Mouse (Mus musculus): ENCODE measurements around the gene Col7a1. TPM values are rescaled to one million over a fixed set of nuclear protein-coding genes. Genes with fewer than 3 reads are reported as not detected.

Col7a1 gene
- total and polyA plus RNA-seq, 2 experiments from 2014 or later, result 1.5 to 4.5 TPM

DNA sequence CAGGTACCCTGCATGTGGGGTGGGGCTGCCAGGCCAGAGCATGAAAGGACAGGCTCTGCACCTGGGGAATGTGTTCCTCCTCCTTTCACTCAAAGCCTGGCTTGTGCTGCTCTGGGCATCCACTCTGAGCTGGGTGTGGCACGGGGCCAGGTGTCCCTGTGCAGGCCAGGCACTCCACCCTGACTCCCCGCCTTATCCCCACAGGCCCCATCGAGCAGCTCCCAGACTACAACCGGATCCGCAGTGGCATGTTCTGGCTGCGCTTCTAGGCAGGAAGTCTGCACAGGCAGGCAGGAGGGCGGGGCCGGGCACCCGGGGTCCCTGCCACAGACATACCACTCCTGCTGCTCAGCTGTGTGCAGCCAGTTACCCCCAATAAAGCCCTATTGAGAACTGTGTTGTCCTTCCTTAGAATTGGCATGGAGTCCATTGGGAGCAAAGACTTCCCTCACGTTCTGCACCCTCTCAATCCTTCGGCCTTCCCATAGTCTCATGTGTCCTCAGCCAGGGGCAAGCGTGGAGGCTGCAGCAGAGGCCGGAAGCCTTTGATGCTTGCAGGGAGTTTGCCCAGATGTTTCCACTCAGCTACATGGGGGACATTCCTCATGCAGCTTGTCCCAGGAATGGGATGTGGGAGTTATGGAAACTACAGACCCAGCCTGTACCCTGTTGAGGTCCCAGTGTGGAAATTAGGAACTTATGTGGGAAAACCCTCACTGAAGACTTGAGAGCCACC is 4.0 kb upstream of the Col7a1 start:
- Histone ChIP-seq H3K27ac (ENCODE audit: low read depth, low read length) (no peak overlapping the region), H3K4me3 (ENCODE audit: low read depth, low read length) (no peak overlapping the region), H3K4me2 (ENCODE audit: low read depth, low read length, poor library complexity, severe bottlenecking) (no peak overlapping the region), H3K27me3 (ENCODE audit: insufficient read depth, low read length) (peaks cover 15% of the 10 kb centered on the region), H3K9me3 (ENCODE audit: low read length) (no peaks in the 10 kb centered on the region), H3K36me3 (ENCODE audit: insufficient read depth, low read length) (peaks cover 57% of the 10 kb centered on the region), H3K9ac (replicated peaks; ENCODE audit: low read length, poor library complexity, severe bottlenecking) (no peak overlapping the region), H3K4me1 (ENCODE audit: insufficient read depth, low read length) (no peaks in the 10 kb centered on the region)
- ATAC-seq (ENCODE audit: low FRiP score) (no peak), DNase-seq (ENCODE audit: low spot score) (no peak)
- 86% methylated on average over 13 of the region's 13 CpGs for WGBS
- TF ChIP-seq CTCF (IDR thresholded peaks at IDR 0.05), result no peak

DNA sequence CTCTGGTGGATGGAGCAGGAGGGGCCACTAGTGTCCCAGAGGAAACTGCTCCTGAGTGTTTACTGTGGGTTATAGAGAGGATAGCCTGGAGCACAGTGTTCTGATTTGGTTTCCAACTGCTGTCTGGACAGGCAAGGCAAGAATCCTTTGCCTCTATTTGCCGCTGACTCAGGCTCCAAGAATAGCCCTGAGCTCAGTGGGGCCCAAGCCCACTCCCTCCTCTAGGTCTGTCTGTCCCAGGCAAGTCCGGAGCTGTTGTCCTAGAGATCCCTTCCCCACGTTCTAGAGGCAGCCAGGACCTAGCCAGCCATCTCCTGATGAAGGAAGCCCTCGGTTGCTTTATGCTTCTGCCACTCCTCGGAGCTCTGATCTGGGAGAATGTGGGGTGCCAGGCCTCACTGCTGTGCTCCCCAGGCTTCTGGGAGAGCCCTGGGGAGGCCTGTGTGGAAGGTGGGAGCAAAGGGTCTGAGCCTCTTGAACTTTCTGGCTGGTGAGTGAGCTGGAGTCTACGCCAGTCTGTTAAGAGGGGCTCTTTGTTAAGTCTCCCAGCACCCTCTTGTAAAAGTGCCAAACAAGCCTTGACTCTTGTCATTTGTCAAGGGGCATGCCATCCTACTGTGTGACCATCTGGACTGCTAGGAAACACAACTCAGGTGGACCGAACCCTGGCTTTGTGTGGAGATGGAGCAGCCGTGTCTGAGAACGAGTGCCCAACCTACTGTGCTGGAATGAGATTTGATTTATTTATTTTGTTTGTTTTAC is 3.2 kb upstream of the Col7a1 start:
- peak overlapping the region; percentile 21; the same call in 1 of the 2 replicates for H3K27ac ChIP-seq (ENCODE audit: low read depth, low read length)
- H3K27me3 ChIP-seq (ENCODE audit: insufficient read depth, low read length), result peaks cover 15% of the 10 kb centered on the region
- H3K4me2 ChIP-seq (ENCODE audit: low read depth, low read length, poor library complexity, severe bottlenecking), result no peak overlapping the region
- H3K9ac ChIP-seq (replicated peaks; ENCODE audit: low read length, poor library complexity, severe bottlenecking), result no peak overlapping the region
- no peak for TF ChIP-seq CTCF (IDR thresholded peaks at IDR 0.05)
- no peaks in the 10 kb centered on the region for H3K9me3 ChIP-seq (ENCODE audit: low read length)
- no peak for ATAC-seq (ENCODE audit: low FRiP score)
- H3K4me3 ChIP-seq (ENCODE audit: low read depth, low read length), result no peak overlapping the region
- 87% methylated on average over 9 of the region's 9 CpGs for WGBS
- DNase-seq (ENCODE audit: low spot score), result no peak
- peaks cover 50% of the 10 kb centered on the region for H3K36me3 ChIP-seq (ENCODE audit: insufficient read depth, low read length)
- no peaks in the 10 kb centered on the region for H3K4me1 ChIP-seq (ENCODE audit: insufficient read depth, low read length)

GRCm38 (mm10) chr9:108955241-108955640 is 1.9 kb downstream of the Col7a1 start:
- peaks cover 2% of the 10 kb centered on the region for H3K36me3 ChIP-seq (ENCODE audit: insufficient read depth, low read length)
- ATAC-seq (ENCODE audit: low FRiP score) (no peak), DNase-seq (ENCODE audit: low spot score) (no peak)
- H3K9me3 ChIP-seq (ENCODE audit: low read length), result no peaks in the 10 kb centered on the region
- no peaks in the 10 kb centered on the region for H3K4me1 ChIP-seq (ENCODE audit: insufficient read depth, low read length)
- H3K4me2 ChIP-seq (ENCODE audit: low read depth, low read length, poor library complexity, severe bottlenecking), result no peak overlapping the region
- no peak overlapping the region for H3K9ac ChIP-seq (replicated peaks; ENCODE audit: low read length, poor library complexity, severe bottlenecking)
- 91% methylated on average over 11 of the region's 11 CpGs for WGBS
- H3K27ac ChIP-seq (ENCODE audit: low read depth, low read length), result no peak overlapping the region
- no peak overlapping the region for H3K4me3 ChIP-seq (ENCODE audit: low read depth, low read length)
- peaks cover 15% of the 10 kb centered on the region for H3K27me3 ChIP-seq (ENCODE audit: insufficient read depth, low read length)
- no peak for TF ChIP-seq CTCF (IDR thresholded peaks at IDR 0.05)

DNA sequence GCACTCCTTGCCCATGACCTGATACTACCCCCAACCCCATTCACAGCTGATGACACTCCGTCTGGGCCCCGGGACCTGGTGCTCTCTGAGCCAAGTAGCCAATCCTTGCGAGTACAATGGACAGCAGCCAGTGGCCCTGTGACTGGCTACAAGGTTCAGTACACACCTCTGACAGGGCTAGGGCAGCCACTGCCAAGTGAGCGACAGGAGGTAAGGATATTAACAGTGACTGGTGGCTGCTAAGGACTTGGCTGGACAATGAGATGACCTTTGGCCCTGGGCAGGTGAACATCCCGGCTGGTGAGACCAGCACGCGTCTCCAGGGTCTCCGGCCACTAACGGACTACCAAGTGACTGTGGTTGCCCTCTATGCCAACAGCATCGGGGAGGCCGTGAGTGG is 2.5 kb downstream of the Col7a1 start:
- 90% methylated on average over 11 of the region's 11 CpGs for WGBS

GRCm38 (mm10) chr9:108963577-108963976 is 10.2 kb downstream of the Col7a1 start:
- no peak overlapping the region for H3K4me2 ChIP-seq (ENCODE audit: low read depth, low read length, poor library complexity, severe bottlenecking)
- no peaks in the 10 kb centered on the region for H3K36me3 ChIP-seq (ENCODE audit: insufficient read depth, low read length)
- no peaks in the 10 kb centered on the region for H3K4me1 ChIP-seq (ENCODE audit: insufficient read depth, low read length)
- 68% methylated on average over 3 of the region's 3 CpGs for whole genome bisulfite sequencing
- no peak overlapping the region for H3K9ac ChIP-seq (replicated peaks; ENCODE audit: low read length, poor library complexity, severe bottlenecking)
- ATAC-seq (ENCODE audit: low FRiP score) (no peak), DNase-seq (ENCODE audit: low spot score) (no peak)
- H3K9me3 ChIP-seq (ENCODE audit: low read length), result no peaks in the 10 kb centered on the region
- H3K4me3 ChIP-seq (ENCODE audit: low read depth, low read length), result no peak overlapping the region
- H3K27ac ChIP-seq (ENCODE audit: low read depth, low read length), result no peak overlapping the region
- H3K27me3 ChIP-seq (ENCODE audit: insufficient read depth, low read length), result no peaks in the 10 kb centered on the region
- no peak for TF ChIP-seq CTCF (IDR thresholded peaks at IDR 0.05)

More for the DNA sequence above, 2.5 kb downstream of the Col7a1 start:
- Histone ChIP-seq H3K4me1 (ENCODE audit: insufficient read depth, low read length) (no peaks in the 10 kb centered on the region), H3K4me2 (ENCODE audit: low read depth, low read length, poor library complexity, severe bottlenecking) (no peak overlapping the region), H3K4me3 (ENCODE audit: low read depth, low read length) (no peak overlapping the region), H3K9ac (replicated peaks; ENCODE audit: low read length, poor library complexity, severe bottlenecking) (no peak overlapping the region), H3K27ac (ENCODE audit: low read depth, low read length) (no peak overlapping the region), H3K9me3 (ENCODE audit: low read length) (no peaks in the 10 kb centered on the region), H3K36me3 (ENCODE audit: insufficient read depth, low read length) (no peaks in the 10 kb centered on the region), H3K27me3 (ENCODE audit: insufficient read depth, low read length) (peaks cover 15% of the 10 kb centered on the region)
- DNase-seq (ENCODE audit: low spot score), result no peak
- TF ChIP-seq CTCF (IDR thresholded peaks at IDR 0.05), result no peak
- no peak for ATAC-seq (ENCODE audit: low FRiP score)

- no peak for TF ChIP-seq CTCF (IDR thresholded peaks at IDR 0.05)
- DNase-seq (ENCODE audit: low spot score) (no peak), ATAC-seq (ENCODE audit: low FRiP score) (no peak)
- no peaks in the 10 kb centered on the region for H3K27me3 ChIP-seq (ENCODE audit: insufficient read depth, low read length)
- H3K4me3 ChIP-seq (ENCODE audit: low read depth, low read length), result no peak overlapping the region
- no peak overlapping the region for H3K4me2 ChIP-seq (ENCODE audit: low read depth, low read length, poor library complexity, severe bottlenecking)
- no peak overlapping the region for H3K9ac ChIP-seq (replicated peaks; ENCODE audit: low read length, poor library complexity, severe bottlenecking)
- 83% methylated on average over 6 of the region's 6 CpGs for WGBS
- no peaks in the 10 kb centered on the region for H3K36me3 ChIP-seq (ENCODE audit: insufficient read depth, low read length)
- no peaks in the 10 kb centered on the region for H3K4me1 ChIP-seq (ENCODE audit: insufficient read depth, low read length)
- no peaks in the 10 kb centered on the region for H3K9me3 ChIP-seq (ENCODE audit: low read length)
- no peak overlapping the region for H3K27ac ChIP-seq (ENCODE audit: low read depth, low read length)
Observed at GRCm38 (mm10) chr9:108964338-108964737, 11.0 kb downstream of the Col7a1 start.
